Mouse (Mus musculus): ENCODE data around the gene Synj2. TPM values are rescaled to one million over a fixed set of nuclear protein-coding genes. Genes with fewer than 3 reads are reported as not detected.

The Synj2 gene
- 4.0 and 4.3 TPM in 2 replicates for polyA plus RNA-seq (2015; fragmentation: Nextera tagmentation; extraction: Ambion mirVana)

DNA sequence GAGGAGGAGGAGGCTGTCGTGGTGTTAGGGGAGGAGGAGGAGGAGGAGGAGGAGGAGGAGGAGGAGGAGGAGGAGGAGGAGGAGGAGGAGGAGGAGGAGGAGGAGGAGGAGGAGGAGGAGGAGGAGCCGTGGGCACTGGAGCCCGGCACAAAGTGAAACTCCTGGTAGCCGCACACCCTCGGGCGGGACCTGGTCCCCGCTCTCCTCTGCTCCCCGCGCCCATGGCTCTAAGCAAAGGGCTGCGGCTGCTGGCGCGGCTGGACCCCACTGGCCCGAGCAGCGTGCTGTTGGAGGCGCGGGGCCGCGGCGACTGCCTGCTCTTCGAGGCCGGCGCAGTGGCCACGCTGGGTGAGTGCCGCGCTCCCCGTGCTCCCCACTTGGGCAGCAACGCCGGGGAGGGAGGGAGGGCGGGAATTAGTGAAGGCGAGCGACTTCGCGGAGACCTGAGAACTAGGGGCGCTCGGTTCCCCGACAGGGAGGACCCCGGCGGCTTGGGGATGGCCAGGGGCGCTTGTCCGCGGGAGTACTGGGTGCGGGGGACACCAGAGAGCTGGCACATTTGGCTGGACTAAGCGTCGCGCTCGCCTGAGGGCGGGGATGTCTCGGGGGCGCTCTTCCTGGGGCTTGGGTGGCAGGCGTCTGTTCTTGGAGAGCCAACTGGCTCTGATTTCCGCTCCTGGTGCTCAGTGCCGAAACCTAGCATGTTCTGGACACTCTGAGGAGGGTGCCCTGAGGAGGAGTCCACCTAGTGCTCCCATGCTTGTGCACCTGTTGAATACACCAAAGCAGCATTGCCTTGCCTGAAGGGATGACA, at the start of gene Synj2:
TSS of gene Synj2 (plus strand) at position 51 of the 814 bp plus-strand sequence.
- Histone ChIP-seq H3K36me3 (ENCODE audit: insufficient read depth, low read length) (no peaks in the 10 kb centered on the region), H3K4me2 (replicated peaks; ENCODE audit: low read depth, low read length) (peak within 1 kb of the TSS; percentile 71), H3K9ac (replicated peaks; ENCODE audit: low read length) (peak within 1 kb of the TSS; percentile 79), H3K4me1 (ENCODE audit: insufficient read depth, low read length) (peaks cover 19% of the 10 kb centered on the region), H3K9me3 (ENCODE audit: low read length) (no peaks in the 10 kb centered on the region), H3K27ac (ENCODE audit: low read length) (peak within 1 kb of the TSS; percentile 62; the same call in 1 of the 2 replicates), H3K27me3 (ENCODE audit: insufficient read depth, low read length) (no peaks in the 10 kb centered on the region), H3K4me3 (ENCODE audit: low read length) (peak within 1 kb of the TSS; percentile 70)
- ATAC-seq (ENCODE audit: low FRiP score, low TSS enrichment), result peak; percentile 82
- WGBS, result 1% methylated on average over 44 of the region's 52 CpGs

DNA sequence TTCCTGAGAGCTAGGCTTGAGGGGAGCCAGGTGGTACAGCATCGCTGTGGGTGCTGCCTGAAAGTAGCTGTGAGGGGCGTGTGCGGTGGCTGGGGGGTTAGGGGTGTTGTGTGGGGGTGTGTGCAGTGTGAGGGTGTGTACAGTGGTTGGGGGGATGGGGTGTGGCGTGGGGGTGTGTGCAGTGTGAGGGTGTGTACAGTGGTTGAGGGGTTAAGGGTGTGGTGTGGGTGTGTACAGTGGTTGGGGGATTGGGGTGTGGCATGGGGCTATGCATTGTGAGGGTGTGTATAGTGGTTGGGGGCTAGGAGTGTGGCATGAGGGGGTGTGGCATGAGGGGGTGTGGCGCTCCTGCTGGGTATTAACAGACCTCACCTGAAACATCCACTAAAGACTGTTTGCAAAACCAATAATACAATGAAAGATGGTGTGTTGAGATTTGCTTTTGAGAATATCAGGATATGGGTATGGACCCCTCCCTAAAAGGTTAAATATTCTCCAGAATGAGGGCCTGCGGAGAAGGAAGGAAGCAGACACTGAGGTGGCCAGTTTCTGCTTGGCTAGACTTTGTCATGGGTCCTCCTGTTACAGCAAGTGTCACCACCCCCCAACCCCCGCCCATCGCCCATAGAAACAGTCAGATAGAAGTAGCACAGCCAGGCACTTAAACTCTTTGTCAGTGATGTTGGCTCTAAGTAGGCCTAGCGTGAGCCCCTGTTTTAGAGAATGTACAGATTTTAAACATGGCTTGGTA, 49.0 kb upstream of the Synj2 start:
- peak; percentile 46 for ATAC-seq (ENCODE audit: low FRiP score, low TSS enrichment)
- H3K27ac ChIP-seq (ENCODE audit: low read length), result peak overlapping the region; percentile 76
- 77% methylated on average over 9 of the region's 9 CpGs for WGBS
- peaks cover 17% of the 10 kb centered on the region for H3K36me3 ChIP-seq (ENCODE audit: insufficient read depth, low read length)
- no peak overlapping the region; the same call in 1 of the 2 replicates for H3K9ac ChIP-seq (replicated peaks; ENCODE audit: low read length)
- no peaks in the 10 kb centered on the region for H3K27me3 ChIP-seq (ENCODE audit: insufficient read depth, low read length)
- no peak overlapping the region for H3K4me3 ChIP-seq (ENCODE audit: low read length)
- no peaks in the 10 kb centered on the region for H3K9me3 ChIP-seq (ENCODE audit: low read length)
- H3K4me1 ChIP-seq (ENCODE audit: insufficient read depth, low read length), result peaks cover 25% of the 10 kb centered on the region
- no peak overlapping the region for H3K4me2 ChIP-seq (replicated peaks; ENCODE audit: low read depth, low read length)

DNA sequence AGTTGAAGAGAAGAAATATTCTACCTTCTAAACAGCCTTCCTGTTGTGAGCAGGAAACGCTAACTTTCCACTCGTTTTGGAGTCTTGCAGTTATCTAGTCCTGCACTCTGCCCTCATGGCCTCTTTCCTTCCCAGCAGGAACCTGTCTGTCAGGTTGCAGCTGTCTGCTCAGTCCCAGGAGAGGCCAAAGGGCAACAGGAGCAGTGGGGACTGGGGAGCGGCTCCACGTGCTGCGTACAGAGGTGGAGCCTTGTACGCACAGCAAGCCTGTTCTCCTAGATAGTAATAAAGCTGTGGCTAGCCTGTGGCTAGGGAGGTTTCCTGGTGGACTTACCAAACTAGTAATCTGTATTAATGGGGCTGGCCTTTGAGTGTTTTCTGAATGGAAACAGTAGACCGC, 48.0 kb upstream of the Synj2 start:
- Histone ChIP-seq H3K9me3 (ENCODE audit: low read length) (no peaks in the 10 kb centered on the region), H3K9ac (replicated peaks; ENCODE audit: low read length) (no peak overlapping the region), H3K27me3 (ENCODE audit: insufficient read depth, low read length) (no peaks in the 10 kb centered on the region), H3K27ac (ENCODE audit: low read length) (peak overlapping the region; percentile 76), H3K4me1 (ENCODE audit: insufficient read depth, low read length) (peaks cover 19% of the 10 kb centered on the region), H3K4me3 (ENCODE audit: low read length) (no peak overlapping the region), H3K36me3 (ENCODE audit: insufficient read depth, low read length) (peaks cover 17% of the 10 kb centered on the region), H3K4me2 (replicated peaks; ENCODE audit: low read depth, low read length) (no peak overlapping the region)
- ATAC-seq (ENCODE audit: low FRiP score, low TSS enrichment), result peak; percentile 81
- 24% methylated on average over 7 of the region's 7 CpGs for WGBS

DNA sequence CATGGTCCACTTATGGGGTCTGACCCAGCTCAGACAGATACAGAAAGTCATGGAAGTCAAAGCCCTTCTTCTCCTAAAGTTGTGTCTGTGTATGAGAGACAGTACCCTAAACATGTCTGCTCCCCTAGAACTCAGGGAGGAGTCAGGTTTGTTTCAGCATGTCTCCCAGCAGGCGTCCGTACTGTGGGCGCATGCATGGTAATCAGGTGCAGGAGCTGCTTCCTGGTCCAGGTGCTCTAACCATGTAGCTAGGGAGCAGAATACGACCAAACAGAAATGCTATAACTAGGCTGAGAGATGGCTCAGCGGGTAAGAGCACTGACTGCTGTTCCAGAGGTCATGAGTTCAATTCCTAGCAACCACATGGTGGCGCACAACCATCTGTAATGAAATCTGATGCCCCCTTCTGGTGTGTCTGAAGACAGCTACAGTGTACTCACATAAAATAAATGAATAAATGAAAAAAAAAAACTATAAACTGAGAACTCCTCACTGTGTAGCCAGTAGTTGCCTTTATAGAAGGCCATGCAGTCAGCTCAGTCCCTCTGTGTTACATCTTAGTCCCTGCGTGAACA, 47.4 kb upstream of the Synj2 start:
- H3K27me3 ChIP-seq (ENCODE audit: insufficient read depth, low read length), result no peaks in the 10 kb centered on the region
- H3K9ac ChIP-seq (replicated peaks; ENCODE audit: low read length), result no peak overlapping the region
- H3K9me3 ChIP-seq (ENCODE audit: low read length), result no peaks in the 10 kb centered on the region
- WGBS, result 80% methylated on average over 7 of the region's 7 CpGs
- peaks cover 19% of the 10 kb centered on the region for H3K4me1 ChIP-seq (ENCODE audit: insufficient read depth, low read length)
- peaks cover 17% of the 10 kb centered on the region for H3K36me3 ChIP-seq (ENCODE audit: insufficient read depth, low read length)
- H3K27ac ChIP-seq (ENCODE audit: low read length), result peak overlapping the region; percentile 76
- no peak overlapping the region for H3K4me3 ChIP-seq (ENCODE audit: low read length)
- ATAC-seq (ENCODE audit: low FRiP score, low TSS enrichment), result no peak
- H3K4me2 ChIP-seq (replicated peaks; ENCODE audit: low read depth, low read length), result no peak overlapping the region

DNA sequence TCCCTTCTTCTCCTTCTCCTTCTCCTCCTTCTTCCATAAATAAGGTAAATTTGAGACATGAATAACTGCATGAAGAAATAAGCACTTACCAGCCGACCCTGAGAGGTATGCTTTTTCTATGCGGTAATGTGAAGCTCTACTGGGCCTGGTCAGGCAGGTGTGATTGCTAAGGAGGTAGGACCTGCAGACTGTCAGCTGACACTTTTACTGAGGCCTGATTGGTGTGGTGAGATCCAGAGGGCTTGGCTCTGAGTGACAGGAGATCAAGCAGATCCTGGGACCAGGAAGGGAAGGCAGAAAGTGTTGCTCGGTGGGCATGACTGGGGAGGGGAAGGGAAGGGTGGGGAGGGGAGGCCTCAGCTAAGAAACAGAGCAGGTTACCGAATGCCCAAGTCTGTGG, 45.0 kb upstream of the Synj2 start:
- Histone ChIP-seq H3K4me1 (ENCODE audit: insufficient read depth, low read length) (peaks cover 33% of the 10 kb centered on the region), H3K27ac (ENCODE audit: low read length) (no peak overlapping the region), H3K9ac (replicated peaks; ENCODE audit: low read length) (no peak overlapping the region), H3K27me3 (ENCODE audit: insufficient read depth, low read length) (no peaks in the 10 kb centered on the region), H3K9me3 (ENCODE audit: low read length) (no peaks in the 10 kb centered on the region), H3K4me2 (replicated peaks; ENCODE audit: low read depth, low read length) (no peak overlapping the region), H3K4me3 (ENCODE audit: low read length) (no peak overlapping the region), H3K36me3 (ENCODE audit: insufficient read depth, low read length) (peaks cover 14% of the 10 kb centered on the region; the same call in 1 of the 2 replicates)
- ATAC-seq (ENCODE audit: low FRiP score, low TSS enrichment), result peak; percentile 62; the same call in 1 of the 2 replicates
- WGBS, result 60% methylated on average over 4 of the region's 4 CpGs

DNA sequence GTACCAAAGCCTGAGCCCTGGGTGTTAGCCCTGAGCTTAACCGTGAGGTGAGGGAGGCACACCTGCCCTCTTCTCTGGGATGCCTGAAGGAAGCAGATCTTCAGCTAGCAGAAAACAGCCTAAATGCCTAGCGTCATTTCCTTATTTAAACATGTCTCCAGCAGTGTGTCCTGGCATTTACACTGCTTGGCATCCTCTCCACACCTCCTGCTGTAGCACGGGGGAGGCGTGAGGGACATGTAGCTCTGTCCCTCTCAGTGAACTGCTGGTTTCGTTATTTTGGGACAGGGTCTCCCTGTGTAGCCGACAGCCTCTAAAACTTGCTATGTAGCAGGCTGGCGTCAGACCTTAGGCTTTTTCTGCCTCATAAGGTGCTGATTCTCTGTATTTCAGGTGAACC, 44.5 kb upstream of the Synj2 start:
- Histone ChIP-seq H3K4me3 (ENCODE audit: low read length) (no peak overlapping the region), H3K4me2 (replicated peaks; ENCODE audit: low read depth, low read length) (no peak overlapping the region), H3K4me1 (ENCODE audit: insufficient read depth, low read length) (peaks cover 33% of the 10 kb centered on the region), H3K9ac (replicated peaks; ENCODE audit: low read length) (no peak overlapping the region), H3K9me3 (ENCODE audit: low read length) (no peaks in the 10 kb centered on the region), H3K36me3 (ENCODE audit: insufficient read depth, low read length) (peaks cover 14% of the 10 kb centered on the region; the same call in 1 of the 2 replicates), H3K27me3 (ENCODE audit: insufficient read depth, low read length) (no peaks in the 10 kb centered on the region), H3K27ac (ENCODE audit: low read length) (peak overlapping the region; percentile 21; the same call in 1 of the 2 replicates)
- WGBS, result 91% methylated on average over 7 of the region's 7 CpGs
- no peak for ATAC-seq (ENCODE audit: low FRiP score, low TSS enrichment)

DNA sequence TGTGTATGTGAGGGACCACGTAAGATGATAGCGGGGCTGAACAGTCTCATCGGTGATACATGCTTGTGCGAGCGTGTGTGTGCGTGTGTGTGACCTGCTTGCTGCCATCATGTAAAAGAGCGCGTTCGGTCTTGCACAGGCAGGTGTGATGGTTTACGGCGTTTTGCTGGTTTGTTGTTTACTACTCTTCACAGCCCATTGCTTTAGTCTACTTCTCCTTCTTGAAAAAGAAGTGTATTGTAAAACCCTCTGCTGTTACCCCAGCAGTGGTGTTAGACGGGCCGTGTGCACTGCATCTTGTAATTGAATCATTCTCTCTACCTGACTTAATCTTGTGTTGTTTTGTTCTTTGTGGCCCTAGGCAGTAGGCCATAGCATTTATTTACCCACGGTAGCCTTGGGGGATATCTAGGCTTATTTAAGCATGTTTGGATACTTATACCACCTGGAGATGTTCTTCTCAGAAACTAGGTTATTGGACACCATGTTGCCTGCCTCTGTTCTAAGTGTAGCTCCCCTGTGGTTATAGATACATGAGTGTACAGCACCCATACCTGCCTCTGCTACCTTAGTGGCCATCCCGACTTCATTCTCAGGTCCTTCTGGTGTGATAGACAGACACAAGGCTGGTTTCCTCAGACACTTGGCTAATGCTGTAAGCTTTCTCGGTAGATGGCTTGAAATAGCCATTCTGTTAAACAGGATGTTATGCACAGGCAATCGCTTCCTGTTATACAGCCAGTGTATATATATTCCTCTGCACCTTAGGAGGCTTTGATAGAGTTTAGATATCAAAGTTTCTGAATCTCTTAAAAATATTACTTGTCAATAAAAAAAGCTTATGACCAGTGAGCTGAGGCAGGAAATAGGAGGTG, 43.5 kb upstream of the Synj2 start:
- Histone ChIP-seq H3K36me3 (ENCODE audit: insufficient read depth, low read length) (peaks cover 21% of the 10 kb centered on the region), H3K4me1 (ENCODE audit: insufficient read depth, low read length) (peaks cover 24% of the 10 kb centered on the region), H3K4me2 (replicated peaks; ENCODE audit: low read depth, low read length) (no peak overlapping the region), H3K4me3 (ENCODE audit: low read length) (no peak overlapping the region), H3K9ac (replicated peaks; ENCODE audit: low read length) (no peak overlapping the region), H3K27ac (ENCODE audit: low read length) (no peak overlapping the region), H3K9me3 (ENCODE audit: low read length) (no peaks in the 10 kb centered on the region), H3K27me3 (ENCODE audit: insufficient read depth, low read length) (no peaks in the 10 kb centered on the region)
- WGBS, result 89% methylated on average over 17 of the region's 17 CpGs
- ATAC-seq (ENCODE audit: low FRiP score, low TSS enrichment), result no peak

DNA sequence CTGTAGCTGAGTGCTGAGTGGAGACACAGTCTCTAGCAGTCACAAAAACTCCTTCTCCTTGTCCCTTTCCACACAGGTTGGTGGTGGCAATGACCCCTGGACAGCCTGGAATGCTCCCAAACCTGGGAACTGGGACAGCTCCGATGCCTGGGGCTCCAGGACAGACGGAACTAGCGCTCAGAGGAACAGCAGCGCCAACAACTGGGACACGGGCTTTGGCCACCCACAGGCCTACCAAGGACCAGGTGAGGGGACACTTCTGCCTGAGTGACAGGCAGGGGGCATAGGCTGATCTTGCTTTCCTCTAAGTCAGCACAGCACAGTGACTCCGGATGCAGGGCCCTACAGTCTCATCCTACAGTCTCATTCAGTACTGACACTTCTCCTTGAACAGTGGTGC, 41.8 kb upstream of the Synj2 start:
- ATAC-seq (ENCODE audit: low FRiP score, low TSS enrichment), result no peak
- Histone ChIP-seq H3K27ac (ENCODE audit: low read length) (no peak overlapping the region), H3K9me3 (ENCODE audit: low read length) (no peaks in the 10 kb centered on the region), H3K4me1 (ENCODE audit: insufficient read depth, low read length) (peaks cover 17% of the 10 kb centered on the region), H3K9ac (replicated peaks; ENCODE audit: low read length) (no peak overlapping the region), H3K27me3 (ENCODE audit: insufficient read depth, low read length) (no peaks in the 10 kb centered on the region), H3K4me3 (ENCODE audit: low read length) (no peak overlapping the region), H3K36me3 (ENCODE audit: insufficient read depth, low read length) (peaks cover 21% of the 10 kb centered on the region), H3K4me2 (replicated peaks; ENCODE audit: low read depth, low read length) (no peak overlapping the region)
- WGBS, result 75% methylated on average over 6 of the region's 6 CpGs

DNA sequence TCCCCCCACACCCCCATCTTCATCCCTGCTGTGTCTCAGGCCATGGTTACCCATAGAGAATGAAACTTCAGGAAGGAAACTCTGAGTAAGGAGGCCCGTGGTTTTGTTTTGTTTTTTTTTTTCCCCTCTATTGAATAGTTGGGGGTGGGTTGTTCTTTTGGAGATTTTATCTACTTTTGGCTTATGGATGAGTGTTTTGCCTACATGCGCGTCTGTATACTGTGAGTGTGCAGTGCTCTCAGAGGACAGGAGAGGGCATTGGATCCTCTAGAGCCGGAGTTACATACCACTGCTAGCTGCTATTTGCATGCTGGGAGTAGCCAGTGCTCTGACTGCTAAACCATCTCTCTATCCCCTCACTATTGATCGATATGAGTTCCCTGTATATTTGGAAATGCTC, 39.7 kb upstream of the Synj2 start:
- Histone ChIP-seq H3K36me3 (ENCODE audit: insufficient read depth, low read length) (peaks cover 31% of the 10 kb centered on the region), H3K27ac (ENCODE audit: low read length) (no peak overlapping the region), H3K4me1 (ENCODE audit: insufficient read depth, low read length) (peaks cover 16% of the 10 kb centered on the region), H3K4me2 (replicated peaks; ENCODE audit: low read depth, low read length) (no peak overlapping the region), H3K9me3 (ENCODE audit: low read length) (no peaks in the 10 kb centered on the region), H3K9ac (replicated peaks; ENCODE audit: low read length) (no peak overlapping the region), H3K4me3 (ENCODE audit: low read length) (no peak overlapping the region), H3K27me3 (ENCODE audit: insufficient read depth, low read length) (no peaks in the 10 kb centered on the region)
- WGBS, result 78% methylated on average over 5 of the region's 5 CpGs
- no peak for ATAC-seq (ENCODE audit: low FRiP score, low TSS enrichment)

Data from kidney, embryonic 16.5 days (tissue).